Mouse (Mus musculus): ENCODE results near the gene Rps6ka5. TPM values are rescaled to one million over a fixed set of nuclear protein-coding genes. Genes with fewer than 3 reads are reported as not detected.

Rps6ka5 gene
- total and polyA plus RNA-seq, 2 experiments from 2014 or later = 6.2 to 10.5 TPM

- H3K9me3 ChIP-seq (ENCODE audit: low read length) = no peaks in the 10 kb centered on the region
- H3K27me3 ChIP-seq (ENCODE audit: insufficient read depth, low read length) = no peaks in the 10 kb centered on the region
- no peak overlapping the region for H3K4me2 ChIP-seq (ENCODE audit: low read depth, low read length)
- no peak overlapping the region for H3K9ac ChIP-seq (replicated peaks; ENCODE audit: low read length)
- no peak overlapping the region for H3K4me3 ChIP-seq (ENCODE audit: low read length)
- no peaks in the 10 kb centered on the region for H3K4me1 ChIP-seq (ENCODE audit: insufficient read depth, low read length)
- DNase-seq (ENCODE audit: low spot score) (no peak), ATAC-seq (no peak)
- 88% methylated on average over 2 of the region's 2 CpGs for WGBS
- H3K36me3 ChIP-seq (ENCODE audit: insufficient read depth, low read length) = no peaks in the 10 kb centered on the region
- no peak for TF ChIP-seq CTCF (IDR thresholded peaks at IDR 0.05; ENCODE audit: low read depth)
- H3K27ac ChIP-seq = no peak overlapping the region
Observed at GRCm38 (mm10) chr12:100670647-100671199, 56.1 kb downstream of the Rps6ka5 start.

- Histone ChIP-seq H3K27me3 (ENCODE audit: insufficient read depth, low read length) (no peaks in the 10 kb centered on the region), H3K4me1 (ENCODE audit: insufficient read depth, low read length) (no peaks in the 10 kb centered on the region), H3K36me3 (ENCODE audit: insufficient read depth, low read length) (no peaks in the 10 kb centered on the region), H3K4me2 (ENCODE audit: low read depth, low read length) (no peak overlapping the region), H3K27ac (no peak overlapping the region), H3K4me3 (ENCODE audit: low read length) (no peak overlapping the region), H3K9ac (replicated peaks; ENCODE audit: low read length) (no peak overlapping the region), H3K9me3 (ENCODE audit: low read length) (no peaks in the 10 kb centered on the region)
- TF ChIP-seq CTCF (IDR thresholded peaks at IDR 0.05; ENCODE audit: low read depth) = no peak
- no peak for ATAC-seq
- 67% methylated on average over 4 of the region's 4 CpGs for WGBS
- no peak for DNase-seq (ENCODE audit: low spot score)
Observed at GRCm38 (mm10) chr12:100665294-100665693, 61.5 kb downstream of the Rps6ka5 start.

GRCm38 (mm10) chr12:100660076-100660475, 66.7 kb downstream of the Rps6ka5 start:
- Histone ChIP-seq H3K27me3 (ENCODE audit: insufficient read depth, low read length) (no peaks in the 10 kb centered on the region), H3K9ac (replicated peaks; ENCODE audit: low read length) (no peak overlapping the region), H3K4me1 (ENCODE audit: insufficient read depth, low read length) (no peaks in the 10 kb centered on the region), H3K36me3 (ENCODE audit: insufficient read depth, low read length) (no peaks in the 10 kb centered on the region), H3K9me3 (ENCODE audit: low read length) (no peaks in the 10 kb centered on the region), H3K27ac (no peak overlapping the region), H3K4me3 (ENCODE audit: low read length) (no peak overlapping the region), H3K4me2 (ENCODE audit: low read depth, low read length) (no peak overlapping the region)
- DNase-seq (ENCODE audit: low spot score) (no peak), ATAC-seq (no peak)
- 86% methylated on average over 2 of the region's 2 CpGs for WGBS
- no peak for TF ChIP-seq CTCF (IDR thresholded peaks at IDR 0.05; ENCODE audit: low read depth)

- H3K27me3 ChIP-seq (ENCODE audit: insufficient read depth, low read length) = no peaks in the 10 kb centered on the region
- no peak overlapping the region for H3K4me3 ChIP-seq (ENCODE audit: low read length)
- H3K4me1 ChIP-seq (ENCODE audit: insufficient read depth, low read length) = no peaks in the 10 kb centered on the region
- H3K4me2 ChIP-seq (ENCODE audit: low read depth, low read length) = no peak overlapping the region
- no peaks in the 10 kb centered on the region for H3K9me3 ChIP-seq (ENCODE audit: low read length)
- TF ChIP-seq CTCF (IDR thresholded peaks at IDR 0.05; ENCODE audit: low read depth) = no peak
- H3K9ac ChIP-seq (replicated peaks; ENCODE audit: low read length) = no peak overlapping the region
- 90% methylated on average over 4 of the region's 4 CpGs for WGBS
- DNase-seq (ENCODE audit: low spot score) (no peak), ATAC-seq (no peak)
- no peaks in the 10 kb centered on the region for H3K36me3 ChIP-seq (ENCODE audit: insufficient read depth, low read length)
- H3K27ac ChIP-seq = no peak overlapping the region
Observed at GRCm38 (mm10) chr12:100655972-100656371, 70.8 kb downstream of the Rps6ka5 start.

GRCm38 (mm10) chr12:100641936-100642335, 84.8 kb downstream of the Rps6ka5 start:
- 81% methylated on average over 1 of the region's 1 CpGs for WGBS
- no peak for DNase-seq (ENCODE audit: low spot score)
- no peaks in the 10 kb centered on the region for H3K27me3 ChIP-seq (ENCODE audit: insufficient read depth, low read length)

GRCm38 (mm10) chr12:100640726-100641125, 86.1 kb downstream of the Rps6ka5 start:
- ATAC-seq (no peak), DNase-seq (ENCODE audit: low spot score) (no peak)
- WGBS = 87% methylated on average over 3 of the region's 3 CpGs
- Histone ChIP-seq H3K4me2 (ENCODE audit: low read depth, low read length) (no peak overlapping the region), H3K27me3 (ENCODE audit: insufficient read depth, low read length) (no peaks in the 10 kb centered on the region), H3K36me3 (ENCODE audit: insufficient read depth, low read length) (no peaks in the 10 kb centered on the region), H3K27ac (no peak overlapping the region), H3K9ac (replicated peaks; ENCODE audit: low read length) (no peak overlapping the region), H3K4me3 (ENCODE audit: low read length) (no peak overlapping the region), H3K4me1 (ENCODE audit: insufficient read depth, low read length) (no peaks in the 10 kb centered on the region), H3K9me3 (ENCODE audit: low read length) (no peaks in the 10 kb centered on the region)
- TF ChIP-seq CTCF (IDR thresholded peaks at IDR 0.05; ENCODE audit: low read depth) = no peak

More at GRCm38 (mm10) chr12:100641936-100642335, 84.8 kb downstream of the Rps6ka5 start:
- ATAC-seq = no peak
- Histone ChIP-seq H3K9ac (replicated peaks; ENCODE audit: low read length) (no peak overlapping the region), H3K27ac (no peak overlapping the region), H3K9me3 (ENCODE audit: low read length) (no peaks in the 10 kb centered on the region), H3K4me1 (ENCODE audit: insufficient read depth, low read length) (no peaks in the 10 kb centered on the region), H3K4me3 (ENCODE audit: low read length) (no peak overlapping the region), H3K36me3 (ENCODE audit: insufficient read depth, low read length) (no peaks in the 10 kb centered on the region), H3K4me2 (ENCODE audit: low read depth, low read length) (no peak overlapping the region)
- no peak for TF ChIP-seq CTCF (IDR thresholded peaks at IDR 0.05; ENCODE audit: low read depth)

- H3K9me3 ChIP-seq (ENCODE audit: low read length) = no peaks in the 10 kb centered on the region
- H3K36me3 ChIP-seq (ENCODE audit: insufficient read depth, low read length) = no peaks in the 10 kb centered on the region
- ATAC-seq (peak; percentile 27; the same call in 1 of the 2 replicates), DNase-seq (ENCODE audit: low spot score) (peak; percentile 73)
- no peaks in the 10 kb centered on the region for H3K4me1 ChIP-seq (ENCODE audit: insufficient read depth, low read length)
- H3K4me2 ChIP-seq (ENCODE audit: low read depth, low read length) = no peak overlapping the region
- H3K4me3 ChIP-seq (ENCODE audit: low read length) = no peak overlapping the region
- H3K27me3 ChIP-seq (ENCODE audit: insufficient read depth, low read length) = no peaks in the 10 kb centered on the region
- H3K9ac ChIP-seq (replicated peaks; ENCODE audit: low read length) = no peak overlapping the region
- no peak overlapping the region for H3K27ac ChIP-seq
- peak; percentile 66 for TF ChIP-seq CTCF (IDR thresholded peaks at IDR 0.05; ENCODE audit: low read depth)
- WGBS = 38% methylated on average over 7 of the region's 7 CpGs
Observed at GRCm38 (mm10) chr12:100639680-100640079, 87.1 kb downstream of the Rps6ka5 start.
